Comparison of ENCODE assay signal across 12 mouse cellular contexts in genomic region chr15:86229623-86230022, GRCm38 (mm10).
"Had no signal": no experiment of that assay in that cellular context is flagged by ENCODE, and none has a peak within 500 bp of the region (broad histone marks: within the 10 kb centered on the region; RNA-seq: fewer than 3 reads in every experiment).

No protein-coding gene starts in this region.

- H3K9me3 ChIP-seq: liver, embryonic 13.5 days; midbrain, embryonic 12.5 days; neural tube, embryonic 12.5 days had no signal

- H3K27me3 ChIP-seq: liver, embryonic 13.5 days; midbrain, embryonic 12.5 days; neural tube, embryonic 12.5 days had no signal

- H3K4me3 ChIP-seq: layer of hippocampus, adult 2 months; liver, embryonic 13.5 days; midbrain, embryonic 12.5 days; neural tube, embryonic 12.5 days had no signal

- H3K4me1 ChIP-seq: midbrain, embryonic 12.5 days had no signal

- DNase-seq: kidney, adult 11 months; kidney, adult 9 months; liver, embryonic 13.5 days; lung, adult 2 months; retina, postnatal 1 day; right cerebral cortex, postnatal 4 days; spleen, adult 18-20 months; thymus, adult 2 months; thymus, postnatal 25 days had no signal

- H3K4me2 ChIP-seq: liver, embryonic 13.5 days; midbrain, embryonic 12.5 days; neural tube, embryonic 12.5 days had no signal

- H3K9ac ChIP-seq: liver, embryonic 13.5 days; midbrain, embryonic 12.5 days; neural tube, embryonic 12.5 days had no signal

- H3K27ac ChIP-seq: layer of hippocampus, adult 2 months; liver, embryonic 13.5 days; midbrain, embryonic 12.5 days; neural tube, embryonic 12.5 days had no signal

- H3K36me3 ChIP-seq: liver, embryonic 13.5 days; midbrain, embryonic 12.5 days; neural tube, embryonic 12.5 days had no signal
